Mouse (Mus musculus): Measurements from ENCODE around the gene Mtf1. TPM values are rescaled to one million over a fixed set of nuclear protein-coding genes. Genes with fewer than 3 reads are reported as not detected.
A peak's percentile ranks its signal among the peaks of the same experiment; 100 is the strongest.

Mtf1 gene
- polyA plus RNA-seq, 1 experiment from 2014 or later: 10.3 TPM

DNA sequence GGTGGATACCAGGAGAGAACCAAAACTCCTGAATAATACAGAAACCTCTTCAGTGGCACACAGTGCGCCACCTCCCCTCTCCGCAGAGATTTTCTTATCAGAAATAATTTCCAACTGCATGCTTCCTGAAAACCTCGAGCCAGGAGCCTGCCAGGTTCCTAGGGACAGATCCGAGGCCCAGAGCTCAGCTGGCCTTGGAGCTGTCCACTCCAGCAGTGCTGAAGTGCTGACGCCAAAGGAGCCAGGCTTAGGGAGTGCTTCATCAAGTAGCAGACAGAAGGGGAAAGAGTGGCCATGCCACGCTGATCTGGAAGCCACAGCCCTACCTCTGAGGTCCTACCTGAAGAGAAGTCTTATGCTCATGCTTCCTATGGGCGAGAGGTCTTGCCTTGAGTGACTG, 58.5 kb downstream of the Mtf1 start:
- ATAC-seq (ENCODE audit: extremely low read depth, insufficient number of reproducible peaks, low FRiP score, low TSS enrichment): no peak
- no peak overlapping the region for H3K9ac ChIP-seq
- H3K9me3 ChIP-seq: no peaks in the 10 kb centered on the region
- under 1% methylated on average over 7 of the region's 7 CpGs for WGBS
- H3K27ac ChIP-seq (replicated peaks): no peak overlapping the region
- peaks cover 17% of the 10 kb centered on the region for H3K36me3 ChIP-seq
- no peak overlapping the region for H3K4me2 ChIP-seq
- peaks cover 50% of the 10 kb centered on the region for H3K27me3 ChIP-seq (replicated peaks)
- H3K4me3 ChIP-seq: no peak overlapping the region
- H3K4me1 ChIP-seq: peaks cover 22% of the 10 kb centered on the region

- peaks cover 6% of the 10 kb centered on the region; the same call in 1 of the 2 replicates for H3K36me3 ChIP-seq
- peak within 1 kb of the TSS; percentile 30; the same call in 1 of the 2 replicates for H3K9ac ChIP-seq
- peaks cover 22% of the 10 kb centered on the region for H3K4me1 ChIP-seq
- H3K4me2 ChIP-seq: peak within 1 kb of the TSS; percentile 71
- ATAC-seq (ENCODE audit: extremely low read depth, insufficient number of reproducible peaks, low FRiP score, low TSS enrichment): no peak; the same call in 1 of the 2 replicates
- H3K4me3 ChIP-seq: peak within 1 kb of the TSS; percentile 50
- 4% methylated on average over 45 of the region's 77 CpGs for WGBS
- H3K27me3 ChIP-seq (replicated peaks): peaks cover 50% of the 10 kb centered on the region
- no peaks in the 10 kb centered on the region for H3K9me3 ChIP-seq
- no peak within 1 kb of the TSS for H3K27ac ChIP-seq (replicated peaks)
Measured at GRCm38 (mm10) chr4:124861283-124862188, 59.6 kb downstream of the Mtf1 start, which contains the start of gene Maneal. Maneal (minus strand) TSS chr4:124862171.

DNA sequence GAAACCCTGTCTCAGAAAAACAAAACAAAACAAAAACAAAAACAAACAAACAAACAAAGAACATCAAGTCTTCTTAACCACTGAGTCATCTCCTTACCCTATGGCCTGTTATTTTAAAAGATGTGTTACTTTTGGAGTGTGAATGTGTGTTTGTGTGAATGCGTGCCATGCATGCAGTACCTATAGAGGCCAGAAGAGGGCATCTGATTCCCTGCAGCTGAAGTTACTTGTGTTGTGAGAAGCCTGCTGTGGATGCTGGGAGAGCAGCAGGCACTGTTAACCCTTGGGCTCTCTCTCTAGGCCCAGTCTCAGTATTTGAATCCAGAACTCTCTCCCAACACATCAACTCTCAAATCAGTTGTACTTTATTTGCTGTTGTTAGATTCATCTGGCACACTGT, 70.8 kb downstream of the Mtf1 start:
- Histone ChIP-seq H3K27ac (replicated peaks) (no peak overlapping the region), H3K4me3 (no peak overlapping the region), H3K9ac (no peak overlapping the region), H3K9me3 (peaks cover 4% of the 10 kb centered on the region; the same call in 1 of the 2 replicates), H3K27me3 (replicated peaks) (peaks cover 5% of the 10 kb centered on the region; the same call in 1 of the 2 replicates), H3K4me2 (no peak overlapping the region), H3K36me3 (no peaks in the 10 kb centered on the region), H3K4me1 (no peaks in the 10 kb centered on the region)
- 83% methylated on average over 1 of the region's 1 CpGs for WGBS
- no peak for ATAC-seq (ENCODE audit: extremely low read depth, insufficient number of reproducible peaks, low FRiP score, low TSS enrichment)

DNA sequence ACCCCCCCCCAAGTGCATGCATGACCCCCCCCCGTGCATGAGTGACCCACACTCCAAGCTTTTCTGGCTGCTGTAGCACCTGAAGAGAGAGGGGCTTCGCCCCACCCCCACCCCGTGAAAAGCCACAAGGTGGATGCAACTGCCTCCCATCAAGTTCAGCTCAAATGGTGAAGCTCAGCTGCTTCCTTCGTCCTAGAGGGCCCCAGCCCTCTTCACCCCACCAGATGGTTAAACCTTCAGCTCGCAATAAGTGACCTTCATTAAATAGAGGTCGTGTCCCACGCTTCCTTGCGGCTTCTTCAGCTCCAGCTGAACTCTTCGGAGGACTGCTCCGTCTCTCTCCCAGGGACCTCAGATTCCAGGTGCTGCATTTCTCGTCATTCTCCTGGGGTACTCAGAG, 78.7 kb downstream of the Mtf1 start, which contains the start of gene Epha10:
Epha10 (plus strand) TSS at position 301 of the 400 bp plus-strand sequence.
- Histone ChIP-seq H3K4me2 (peak within 1 kb of the TSS; percentile 66), H3K9ac (no peak within 1 kb of the TSS)

DNA sequence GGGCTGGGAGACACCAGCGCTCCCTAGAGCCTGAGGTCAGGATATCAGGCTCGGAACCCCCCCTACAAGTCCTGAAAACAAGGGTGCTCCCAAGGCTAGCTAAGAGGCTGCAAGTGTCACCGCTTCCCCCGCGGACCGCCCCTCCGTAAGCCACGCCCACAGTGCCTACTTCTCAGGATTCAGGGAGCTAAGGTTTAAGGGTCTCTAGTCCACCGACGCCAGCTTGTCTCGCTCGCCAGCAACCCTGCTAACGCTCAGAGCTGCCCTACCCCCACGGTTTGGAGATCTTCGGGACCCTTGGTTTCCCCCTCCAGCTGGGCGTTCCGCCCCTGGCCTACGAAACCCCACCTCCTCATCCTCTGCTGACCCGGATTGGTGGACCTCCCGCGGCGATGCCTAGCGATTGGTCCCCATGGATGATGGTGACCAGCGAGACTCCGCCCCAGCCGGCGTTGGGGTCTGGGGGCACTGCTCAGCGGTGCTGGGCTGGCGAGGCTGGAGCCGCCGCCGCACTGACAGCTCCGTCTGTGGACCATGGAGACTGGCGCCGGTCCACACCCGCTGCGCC, 79.5 kb downstream of the Mtf1 start:
- WGBS: under 1% methylated on average over 37 of the region's 37 CpGs
- Histone ChIP-seq H3K4me1 (peaks cover 11% of the 10 kb centered on the region), H3K9ac (no peak overlapping the region), H3K27me3 (replicated peaks) (peaks cover 85% of the 10 kb centered on the region), H3K4me3 (peak overlapping the region; percentile 42), H3K27ac (replicated peaks) (no peak overlapping the region), H3K9me3 (no peaks in the 10 kb centered on the region), H3K4me2 (peak overlapping the region; percentile 66), H3K36me3 (no peaks in the 10 kb centered on the region)
- no peak for ATAC-seq (ENCODE audit: extremely low read depth, insufficient number of reproducible peaks, low FRiP score, low TSS enrichment)

More for the DNA sequence above, 78.7 kb downstream of the Mtf1 start, which contains the start of gene Epha10:
- H3K36me3 ChIP-seq: no peaks in the 10 kb centered on the region
- 7% methylated on average over 11 of the region's 11 CpGs for WGBS
- no peak for ATAC-seq (ENCODE audit: extremely low read depth, insufficient number of reproducible peaks, low FRiP score, low TSS enrichment)
- H3K4me1 ChIP-seq: peaks cover 11% of the 10 kb centered on the region
- H3K9me3 ChIP-seq: no peaks in the 10 kb centered on the region
- no peak within 1 kb of the TSS for H3K27ac ChIP-seq (replicated peaks)
- peak within 1 kb of the TSS; percentile 42 for H3K4me3 ChIP-seq
- peaks cover 76% of the 10 kb centered on the region for H3K27me3 ChIP-seq (replicated peaks)

DNA sequence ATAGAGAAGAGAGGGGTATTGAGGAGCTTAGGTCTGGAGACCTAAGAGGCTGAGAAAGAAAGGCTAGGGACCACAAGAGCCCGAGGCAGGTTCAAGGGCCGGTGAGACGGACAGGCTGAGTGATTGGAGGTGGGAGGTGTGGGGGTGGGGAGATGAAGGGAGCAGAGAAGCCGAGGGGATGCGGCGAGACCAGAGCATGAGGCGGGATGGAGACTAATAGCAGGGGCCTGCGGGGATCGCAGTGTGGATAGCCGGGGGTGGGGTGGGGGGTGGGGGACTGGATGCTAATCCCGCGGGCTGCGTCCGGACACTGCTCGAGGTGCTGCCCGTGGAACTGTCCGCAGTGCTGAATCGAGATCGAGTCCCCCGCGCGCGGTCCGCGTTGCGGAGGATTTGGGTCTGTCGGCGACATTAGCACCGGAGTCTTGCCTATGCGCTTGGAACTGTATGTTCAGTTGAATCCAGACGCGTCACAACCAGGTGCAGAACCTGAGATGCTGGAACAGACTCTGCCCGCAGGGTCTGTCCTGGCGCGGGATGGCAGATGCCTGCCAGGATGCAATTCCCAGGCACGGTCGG, 80.3 kb downstream of the Mtf1 start:
- Histone ChIP-seq H3K9ac (no peak overlapping the region), H3K27ac (replicated peaks) (no peak overlapping the region), H3K4me3 (no peak overlapping the region), H3K4me2 (peak overlapping the region; percentile 66), H3K27me3 (replicated peaks) (peaks cover 91% of the 10 kb centered on the region), H3K9me3 (no peaks in the 10 kb centered on the region), H3K4me1 (peaks cover 11% of the 10 kb centered on the region), H3K36me3 (no peaks in the 10 kb centered on the region)
- WGBS: 1% methylated on average over 37 of the region's 37 CpGs
- ATAC-seq (ENCODE audit: extremely low read depth, insufficient number of reproducible peaks, low FRiP score, low TSS enrichment): no peak

- H3K4me1 ChIP-seq: no peaks in the 10 kb centered on the region
- no peaks in the 10 kb centered on the region for H3K36me3 ChIP-seq
- peaks cover 94% of the 10 kb centered on the region for H3K27me3 ChIP-seq (replicated peaks)
- H3K9me3 ChIP-seq: no peaks in the 10 kb centered on the region
- H3K4me3 ChIP-seq: no peak overlapping the region
- H3K4me2 ChIP-seq: no peak overlapping the region
- ATAC-seq (ENCODE audit: extremely low read depth, insufficient number of reproducible peaks, low FRiP score, low TSS enrichment): no peak
- H3K27ac ChIP-seq (replicated peaks): no peak overlapping the region
- H3K9ac ChIP-seq: no peak overlapping the region
- WGBS: 57% methylated on average over 7 of the region's 7 CpGs
Measured at GRCm38 (mm10) chr4:124888702-124889101, 86.8 kb downstream of the Mtf1 start.

- Histone ChIP-seq H3K4me2 (no peak overlapping the region), H3K9ac (no peak overlapping the region), H3K27me3 (replicated peaks) (peaks cover 94% of the 10 kb centered on the region), H3K27ac (replicated peaks) (no peak overlapping the region), H3K36me3 (no peaks in the 10 kb centered on the region), H3K4me3 (no peak overlapping the region), H3K9me3 (no peaks in the 10 kb centered on the region), H3K4me1 (peaks cover 4% of the 10 kb centered on the region)
- WGBS: 79% methylated on average over 2 of the region's 2 CpGs
- ATAC-seq (ENCODE audit: extremely low read depth, insufficient number of reproducible peaks, low FRiP score, low TSS enrichment): no peak
Measured at GRCm38 (mm10) chr4:124889935-124890334, 88.0 kb downstream of the Mtf1 start.

DNA sequence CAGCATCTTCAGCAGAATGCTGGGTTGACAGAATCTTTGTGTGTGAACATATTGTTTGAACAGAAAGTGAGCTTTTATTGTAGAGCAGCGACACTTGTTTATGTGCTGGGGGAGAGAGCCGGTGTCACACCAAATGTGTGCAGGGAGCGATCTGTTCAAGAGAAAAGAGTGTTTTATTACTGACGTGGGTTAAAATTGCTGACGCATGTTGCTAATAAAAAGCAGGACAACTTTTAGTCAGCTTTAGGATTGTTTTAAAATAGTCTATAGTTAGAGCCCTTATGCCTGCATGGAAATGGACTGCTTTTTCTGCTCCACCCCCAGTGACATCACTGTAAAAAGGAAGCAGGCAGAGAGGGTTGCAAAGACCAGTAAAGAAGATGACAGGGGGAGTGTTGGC, 88.9 kb downstream of the Mtf1 start:
- no peak for ATAC-seq (ENCODE audit: extremely low read depth, insufficient number of reproducible peaks, low FRiP score, low TSS enrichment)
- Histone ChIP-seq H3K9ac (no peak overlapping the region), H3K4me1 (peaks cover 7% of the 10 kb centered on the region), H3K27me3 (replicated peaks) (peaks cover 94% of the 10 kb centered on the region), H3K9me3 (no peaks in the 10 kb centered on the region), H3K4me2 (no peak overlapping the region), H3K36me3 (no peaks in the 10 kb centered on the region), H3K27ac (replicated peaks) (no peak overlapping the region), H3K4me3 (no peak overlapping the region)
- 76% methylated on average over 5 of the region's 5 CpGs for WGBS

DNA sequence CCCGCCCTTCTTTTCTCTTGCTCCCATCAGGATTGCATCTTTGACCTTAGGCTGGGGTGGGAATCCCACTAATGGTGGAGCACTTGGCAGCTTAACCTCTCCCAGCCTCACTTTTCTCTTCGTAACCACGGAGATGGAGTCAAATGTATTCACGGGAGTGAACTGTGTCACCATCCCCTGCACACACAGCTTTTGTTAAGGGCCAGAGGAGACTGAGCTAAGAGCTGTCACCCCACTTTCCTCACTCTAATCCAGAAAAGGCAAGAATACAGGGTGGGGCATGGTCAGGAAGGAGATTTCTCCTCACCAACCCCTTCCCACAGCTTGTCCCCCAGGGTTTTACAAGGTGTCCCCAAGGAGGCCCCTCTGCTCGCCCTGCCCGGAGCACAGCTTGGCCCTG, 91.9 kb downstream of the Mtf1 start:
- peaks cover 94% of the 10 kb centered on the region for H3K27me3 ChIP-seq (replicated peaks)
- no peak overlapping the region for H3K4me2 ChIP-seq
- no peaks in the 10 kb centered on the region for H3K9me3 ChIP-seq
- H3K4me3 ChIP-seq: no peak overlapping the region
- no peak overlapping the region for H3K9ac ChIP-seq
- H3K36me3 ChIP-seq: no peaks in the 10 kb centered on the region
- H3K27ac ChIP-seq (replicated peaks): no peak overlapping the region
- peaks cover 7% of the 10 kb centered on the region for H3K4me1 ChIP-seq
- ATAC-seq (ENCODE audit: extremely low read depth, insufficient number of reproducible peaks, low FRiP score, low TSS enrichment): no peak
- 43% methylated on average over 6 of the region's 6 CpGs for WGBS

All from heart, embryonic 13.5 days (tissue).